Mouse (Mus musculus): ENCODE results near the gene Cypt3.

The Cypt3 gene

GRCm38 (mm10) chrX:153558293-153558692 is at the start of gene Cypt3:
Cypt3 (plus strand) TSS chrX:153558593.
- no peak for DNase-seq (ENCODE audit: inconsistent ontology term)

- no peak for DNase-seq (ENCODE audit: inconsistent ontology term)
Observed at GRCm38 (mm10) chrX:153515491-153515890, 42.9 kb upstream of the Cypt3 start.

- peak; percentile 1 for DNase-seq (ENCODE audit: inconsistent ontology term)
Observed at GRCm38 (mm10) chrX:153528399-153528798, 30.0 kb upstream of the Cypt3 start.

GRCm38 (mm10) chrX:153556634-153557033 is 1.8 kb upstream of the Cypt3 start:
- DNase-seq (ENCODE audit: inconsistent ontology term): no peak

- no peak for DNase-seq (ENCODE audit: inconsistent ontology term)
Observed at GRCm38 (mm10) chrX:153564650-153565049, 6.3 kb downstream of the Cypt3 start.

GRCm38 (mm10) chrX:153599583-153599982 is 41.2 kb downstream of the Cypt3 start:
- no peak for DNase-seq (ENCODE audit: inconsistent ontology term)
